Mouse (Mus musculus) right cerebral cortex, adult 2 months (tissue): ENCODE results near the gene Copa.

Experiments
- DNase-seq, 2 experiments: peaks; one replicate each; pipeline ENCODE4 v3.0.0; 2021 to 2022; ENCODE audit warnings: low spot score in 2 of 2

The Copa gene

DNA sequence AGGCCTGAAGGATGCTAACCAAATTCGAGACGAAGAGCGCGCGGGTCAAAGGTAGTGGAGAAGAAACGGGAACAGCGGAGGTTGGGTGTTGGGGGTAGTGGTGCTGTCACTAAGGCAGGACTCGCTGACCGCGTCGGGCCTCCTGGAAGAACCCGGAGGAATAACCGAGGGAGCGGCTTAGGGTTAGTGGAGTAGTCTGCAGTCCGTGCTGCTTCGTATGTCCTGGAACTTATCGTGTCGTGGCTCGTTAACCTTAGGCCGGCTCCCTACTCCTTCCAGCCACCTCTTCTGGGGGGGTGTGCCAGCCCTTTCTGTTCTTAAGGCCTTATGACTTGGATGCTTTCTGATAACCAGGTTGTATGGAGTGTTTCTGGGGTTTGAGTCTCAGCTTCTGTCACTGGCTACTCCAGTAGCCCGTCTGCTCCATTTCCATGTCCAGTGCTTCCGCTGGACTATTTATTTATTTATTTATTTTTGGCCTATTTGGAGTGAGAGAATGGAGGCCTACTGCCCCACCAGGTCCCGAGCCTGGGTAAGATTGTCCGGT, 643 bp downstream of the Copa start:
- no peak for DNase-seq

DNA sequence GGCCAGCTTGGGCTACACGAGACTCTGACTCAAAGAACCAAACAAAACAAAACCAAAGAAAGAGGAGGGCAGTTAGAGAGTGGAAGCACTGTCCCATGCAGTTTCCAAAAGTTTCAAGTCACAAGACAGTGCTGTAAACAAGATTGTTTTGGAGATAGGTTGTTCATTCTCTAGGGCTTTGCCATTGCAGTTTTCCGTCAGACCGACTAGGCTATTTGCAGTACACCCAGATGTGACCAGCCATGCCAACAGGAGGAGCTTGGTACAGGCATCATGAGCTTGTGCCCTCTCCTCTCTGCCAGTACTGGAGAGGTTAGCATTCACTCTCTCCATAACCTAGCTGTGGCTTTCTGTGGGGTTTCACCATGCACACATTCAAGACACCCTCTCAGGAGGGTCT, 11.2 kb downstream of the Copa start:
- no peak for DNase-seq

DNA sequence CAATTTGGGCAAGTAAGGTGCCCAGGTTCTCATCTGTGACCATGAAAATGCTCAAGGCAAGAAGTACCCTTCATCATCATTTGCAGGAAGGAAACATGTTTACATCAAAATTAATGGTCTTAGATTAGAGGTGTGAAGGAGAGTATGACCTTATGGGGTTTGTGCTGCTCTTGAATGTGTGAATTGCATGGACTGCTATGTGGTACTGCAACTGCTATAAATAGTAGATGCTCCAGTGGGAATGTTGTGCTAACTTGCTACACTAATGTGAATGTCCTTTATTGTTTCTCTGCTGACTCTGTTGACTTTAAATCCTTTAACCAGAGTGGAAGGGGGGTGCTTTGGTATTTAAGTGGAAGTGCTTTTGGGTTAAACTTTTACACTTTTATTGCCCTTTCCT, 12.0 kb downstream of the Copa start:
- DNase-seq: no peak

DNA sequence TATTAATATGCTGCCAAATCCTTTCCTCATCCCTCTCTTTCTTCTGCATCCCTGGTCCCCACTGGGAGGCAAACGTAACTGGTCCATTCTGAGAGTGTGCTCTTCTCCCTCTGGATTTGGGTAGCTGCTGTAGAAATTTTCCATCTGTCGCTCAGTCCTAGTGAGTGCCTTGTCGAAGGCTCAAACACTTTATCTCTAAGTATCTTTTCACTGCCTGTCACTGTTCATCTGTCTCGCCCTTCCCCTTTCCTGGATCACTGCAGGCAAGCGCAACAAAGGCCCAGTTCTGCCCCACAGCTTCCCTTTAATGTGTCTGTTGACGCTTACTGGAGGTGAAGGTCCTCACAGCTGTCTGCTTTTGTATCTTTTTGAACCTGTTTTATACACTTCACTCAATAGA, 12.9 kb downstream of the Copa start:
- DNase-seq: no peak

DNA sequence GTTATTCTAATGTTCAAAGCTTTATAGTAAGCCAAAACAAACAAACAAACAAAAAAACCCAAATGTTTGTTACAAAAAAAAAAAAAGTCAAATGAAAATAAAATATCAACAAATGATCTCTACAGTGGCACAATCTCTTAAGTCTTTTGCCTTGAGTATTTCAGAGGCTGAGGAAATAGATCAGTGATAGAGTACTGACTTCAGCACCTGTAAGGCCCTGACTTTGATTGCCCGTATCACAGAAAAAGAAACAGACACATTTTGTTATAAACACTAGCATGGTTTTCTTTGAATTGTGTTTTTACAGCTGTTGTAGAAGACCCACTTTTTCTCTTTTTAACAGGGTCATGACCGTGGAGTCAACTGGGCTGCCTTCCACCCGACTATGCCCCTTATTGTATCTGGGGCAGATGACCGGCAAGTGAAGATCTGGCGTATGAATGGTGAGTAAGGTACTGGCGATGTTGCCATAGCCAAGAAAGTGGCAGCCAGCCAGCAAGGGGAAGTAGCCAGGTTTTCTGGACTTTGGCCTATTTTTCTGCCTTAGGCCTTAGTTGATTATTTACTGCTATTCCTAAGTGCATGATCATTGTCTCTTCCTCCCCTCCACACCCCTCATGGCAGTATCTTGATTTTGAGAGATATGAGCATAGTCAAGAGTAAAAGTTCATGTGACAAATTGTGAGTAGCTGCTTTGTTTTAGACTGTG, 17.1 kb downstream of the Copa start:
- no peak for DNase-seq

DNA sequence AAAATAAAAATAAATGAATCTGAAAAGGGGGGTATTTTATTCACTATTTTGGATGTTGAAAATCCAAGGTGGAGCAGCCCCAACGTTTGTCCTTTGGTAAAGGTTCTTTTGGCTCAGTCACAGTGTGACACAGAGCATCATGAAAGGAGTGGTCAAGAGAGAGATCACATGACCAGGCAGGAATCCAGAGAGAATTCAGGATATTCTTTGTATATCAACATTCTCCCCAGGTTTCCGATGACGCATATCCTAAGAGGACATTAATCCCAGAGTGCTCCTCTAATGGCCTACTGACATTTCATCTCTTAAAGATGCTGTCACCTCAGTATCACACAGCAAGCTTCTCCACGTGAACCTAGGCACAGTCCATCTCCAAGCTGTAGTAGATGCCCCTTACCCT, 21.3 kb downstream of the Copa start:
- no peak for DNase-seq

DNA sequence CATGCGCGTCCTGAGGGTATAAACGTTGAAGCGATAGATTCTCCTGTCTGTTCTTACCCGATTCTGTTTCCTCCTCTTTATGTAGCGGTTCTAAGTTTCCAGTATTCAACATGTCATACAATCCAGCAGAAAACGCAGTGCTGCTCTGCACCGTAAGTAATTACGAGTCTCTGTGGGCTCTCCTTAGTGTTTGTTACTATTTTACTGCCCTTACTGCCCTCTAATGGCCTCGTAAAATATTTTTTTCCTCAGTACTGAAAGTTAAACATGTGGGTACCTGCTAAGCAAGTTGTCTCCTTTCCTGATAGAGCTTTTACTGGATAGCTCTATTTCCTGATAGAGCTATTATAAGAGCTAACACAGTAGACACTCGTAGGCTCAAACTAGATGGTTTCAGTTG, 22.8 kb downstream of the Copa start:
- no peak for DNase-seq

DNA sequence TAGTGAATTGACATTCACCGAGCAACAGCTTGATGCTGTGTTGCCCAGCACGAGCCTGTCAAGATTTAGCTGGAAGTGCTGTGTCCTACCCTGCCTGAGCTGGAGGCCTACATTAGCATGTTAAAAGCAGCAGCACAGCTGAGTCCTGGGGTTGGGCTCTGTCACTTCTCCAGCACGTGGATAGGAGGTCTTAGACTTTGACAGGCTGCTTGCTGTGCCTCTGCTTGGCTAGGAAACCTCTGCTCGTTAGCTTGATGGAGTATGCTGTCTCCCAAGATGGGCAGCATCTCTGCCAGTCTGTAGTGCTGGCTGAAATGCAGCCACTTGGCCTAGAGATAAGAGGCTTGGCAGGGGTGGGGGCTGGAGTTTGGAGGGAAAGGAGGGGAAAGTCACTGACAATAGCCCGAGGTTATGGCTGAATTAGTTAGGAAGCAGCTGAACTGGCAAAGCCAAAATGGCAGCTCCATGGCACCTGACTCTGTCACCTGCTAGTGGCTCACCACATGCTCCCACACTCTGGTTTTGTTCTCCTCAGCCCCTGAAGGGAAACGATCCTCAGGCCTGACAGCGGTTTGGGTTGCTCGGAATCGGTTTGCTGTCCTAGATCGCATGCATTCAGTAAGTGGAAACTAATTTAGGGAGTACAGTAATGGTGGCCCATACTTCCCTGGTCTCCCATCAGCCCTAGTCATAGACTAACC, 25.6 kb downstream of the Copa start:
- no peak for DNase-seq

DNA sequence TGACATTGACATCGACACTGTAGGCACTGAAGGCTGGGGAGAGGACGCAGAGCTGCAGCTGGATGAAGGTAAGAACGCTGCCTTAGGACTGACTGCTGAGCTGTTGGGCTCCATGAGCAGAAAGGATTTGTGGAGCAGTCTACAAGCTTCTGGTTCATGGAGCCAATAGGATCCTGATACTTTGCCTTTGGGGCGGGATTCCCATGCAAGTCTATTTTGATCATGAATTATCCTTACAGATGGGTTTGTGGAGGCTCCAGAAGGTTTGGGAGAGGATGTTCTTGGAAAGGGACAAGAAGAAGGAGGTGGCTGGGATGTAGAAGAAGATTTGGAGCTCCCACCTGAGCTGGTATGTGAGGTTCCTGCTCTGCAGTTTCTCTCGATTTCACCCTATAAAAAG, 34.6 kb downstream of the Copa start:
- DNase-seq: no peak

DNA sequence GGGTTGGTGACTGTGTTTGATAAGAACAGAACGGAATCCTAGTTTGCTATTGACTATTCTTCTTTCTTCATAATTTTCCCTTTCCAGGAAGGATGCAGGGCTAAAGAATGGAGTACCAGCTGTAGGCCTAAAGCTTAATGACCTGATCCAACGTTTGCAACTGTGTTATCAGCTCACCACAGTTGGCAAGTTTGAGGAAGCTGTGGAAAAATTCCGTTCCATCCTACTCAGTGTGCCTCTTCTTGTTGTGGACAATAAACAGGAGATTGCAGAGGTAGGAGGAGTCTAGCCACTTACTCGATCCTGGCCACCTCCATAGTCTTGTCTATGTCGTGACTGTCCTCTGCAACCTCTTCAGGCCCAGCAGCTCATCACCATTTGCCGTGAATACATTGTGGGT, 36.8 kb downstream of the Copa start:
- no peak for DNase-seq

DNA sequence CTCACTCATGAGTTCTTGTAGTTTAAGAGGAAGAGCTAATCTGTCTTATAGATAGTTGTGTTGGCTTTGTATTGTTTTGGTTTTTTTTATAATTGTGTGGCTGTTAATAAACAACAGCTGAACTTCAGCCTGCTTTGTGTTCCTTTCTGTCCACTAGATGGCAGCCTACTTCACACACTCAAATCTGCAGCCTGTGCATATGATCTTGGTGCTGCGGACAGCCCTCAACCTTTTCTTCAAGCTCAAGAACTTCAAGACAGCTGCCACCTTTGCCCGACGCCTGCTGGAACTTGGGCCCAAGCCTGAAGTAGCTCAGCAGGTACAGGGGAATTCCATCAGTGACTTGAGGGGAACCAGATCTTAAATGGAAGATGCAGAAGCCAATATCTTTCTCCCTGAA, 37.4 kb downstream of the Copa start:
- DNase-seq: peak; percentile 32 to 57

DNA sequence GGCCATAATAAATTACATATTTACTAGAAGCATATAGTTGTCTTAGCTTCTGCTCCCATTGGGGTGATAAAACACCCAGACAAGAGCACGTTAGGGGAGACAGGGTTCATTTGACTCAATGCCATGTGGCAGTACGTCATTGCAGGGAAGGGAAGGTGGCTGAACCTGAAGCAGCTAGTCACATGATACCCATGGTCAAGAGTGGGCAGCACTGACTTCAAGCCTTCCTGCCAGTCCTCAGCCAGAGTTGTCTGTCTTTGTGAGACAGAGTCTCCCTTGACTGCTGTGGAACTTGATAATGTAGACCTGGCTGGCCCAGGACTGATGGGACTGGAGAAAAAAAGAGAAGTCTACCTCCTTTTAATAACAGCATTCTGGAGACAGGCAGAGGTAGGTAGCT, 40.3 kb downstream of the Copa start:
- no peak for DNase-seq

DNA sequence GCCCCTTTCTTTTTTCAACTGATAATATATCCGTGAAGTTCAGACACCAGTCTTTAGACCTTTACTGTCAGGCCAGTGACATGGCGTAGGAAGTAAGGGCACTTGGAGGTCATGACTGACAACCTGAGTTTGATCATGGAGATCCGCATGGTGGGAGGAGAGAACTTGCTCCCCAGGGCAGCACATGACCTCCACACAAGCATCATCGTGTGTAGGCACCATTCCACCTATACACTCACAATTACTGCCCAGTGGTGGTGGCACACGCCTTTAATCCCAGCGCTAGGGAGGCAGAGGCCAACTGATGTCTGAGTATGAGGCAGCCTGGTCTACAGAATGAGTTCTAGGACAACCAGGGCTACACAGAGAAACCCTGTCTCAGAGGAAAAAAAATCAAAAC, 42.2 kb downstream of the Copa start:
- no peak for DNase-seq

DNA sequence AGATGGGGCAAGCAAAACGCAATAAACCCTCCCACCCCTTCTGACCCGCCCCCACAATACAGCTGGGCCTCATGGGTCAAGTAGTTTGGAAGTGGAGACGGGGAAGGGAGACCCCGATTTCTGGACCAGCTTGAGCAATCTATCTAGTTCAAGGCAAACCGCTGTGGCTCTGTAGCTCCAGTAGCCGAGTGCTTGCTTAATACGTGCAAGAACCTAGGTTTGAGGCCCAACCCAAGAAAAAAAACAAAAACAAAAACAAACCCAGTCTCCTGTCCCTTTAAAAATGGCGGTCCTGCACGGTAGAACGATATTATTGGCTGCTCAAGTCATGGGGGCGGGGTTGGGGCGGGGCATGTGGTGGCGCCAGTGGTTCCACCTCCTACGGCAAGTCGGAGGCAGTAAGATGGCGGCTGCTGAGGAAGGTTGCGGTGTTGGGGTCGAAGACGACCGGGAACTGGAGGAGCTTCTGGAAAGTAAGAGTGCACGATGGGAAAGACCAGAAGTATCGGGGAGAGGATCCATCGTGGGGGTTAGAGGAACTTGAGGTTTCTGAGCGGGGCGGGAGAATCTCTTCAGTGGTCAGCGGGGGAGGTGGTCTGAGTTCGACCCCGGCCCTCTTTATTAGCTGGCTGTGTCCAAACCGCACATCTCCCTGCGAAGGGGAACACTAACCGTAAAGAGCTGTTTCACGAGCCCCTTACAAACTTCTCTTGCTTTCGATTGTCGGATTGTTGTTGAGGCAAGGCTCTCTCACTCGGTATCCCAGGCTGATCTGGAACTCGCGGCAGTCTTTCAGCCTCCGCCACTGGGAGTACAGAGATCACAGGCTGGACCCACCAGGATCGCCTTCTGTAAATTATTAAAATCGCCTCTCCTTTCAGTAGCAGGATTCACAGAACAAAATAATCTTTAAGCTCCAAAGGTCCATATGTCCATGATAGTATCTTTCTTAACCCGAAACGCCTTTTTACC, 44.3 kb downstream of the Copa start, which contains the start of gene Pex19:
Pex19 (plus strand) TSS at position 380 of the 972 bp plus-strand sequence.
- peak; percentile 77 to 79 for DNase-seq

DNA sequence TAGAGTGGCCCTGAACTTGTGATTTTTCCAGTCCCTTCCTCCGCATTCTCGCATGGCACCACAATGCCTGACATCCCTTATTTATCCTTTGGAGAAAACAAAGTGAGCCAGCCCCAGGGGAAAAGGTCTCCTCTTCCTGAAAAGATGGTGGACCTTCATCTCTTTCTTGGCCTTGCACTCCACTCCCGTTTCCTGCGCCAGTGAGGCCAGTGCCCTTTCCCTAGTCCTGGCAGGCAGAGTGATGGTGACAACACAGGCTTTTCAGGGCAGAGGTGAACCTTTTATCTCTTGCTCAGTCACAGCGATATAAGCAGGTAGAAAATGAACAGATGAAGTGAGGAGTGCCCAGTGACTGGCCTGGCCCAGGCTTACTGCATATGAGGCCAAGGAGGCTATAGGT, 45.2 kb downstream of the Copa start:
- no peak for DNase-seq

DNA sequence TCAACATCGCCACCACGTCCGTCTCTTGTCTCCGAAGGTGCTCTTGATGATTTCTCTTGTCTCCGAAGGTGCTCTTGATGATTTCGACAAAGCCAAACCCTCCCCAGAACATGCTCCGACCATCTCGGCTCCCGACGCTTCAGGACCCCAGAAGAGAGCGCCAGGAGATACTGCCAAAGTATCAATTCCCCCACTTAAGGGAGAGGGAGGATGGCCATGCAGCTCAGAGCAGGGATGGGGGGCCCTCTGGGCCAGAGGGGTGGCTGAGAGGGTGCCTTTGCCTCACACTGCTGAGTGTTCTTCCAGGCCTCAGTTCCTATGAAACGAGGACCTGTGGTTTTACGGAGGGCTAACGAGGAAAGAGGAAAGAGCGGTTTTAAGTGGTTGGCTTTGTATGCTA, 46.2 kb downstream of the Copa start:
- no peak for DNase-seq

DNA sequence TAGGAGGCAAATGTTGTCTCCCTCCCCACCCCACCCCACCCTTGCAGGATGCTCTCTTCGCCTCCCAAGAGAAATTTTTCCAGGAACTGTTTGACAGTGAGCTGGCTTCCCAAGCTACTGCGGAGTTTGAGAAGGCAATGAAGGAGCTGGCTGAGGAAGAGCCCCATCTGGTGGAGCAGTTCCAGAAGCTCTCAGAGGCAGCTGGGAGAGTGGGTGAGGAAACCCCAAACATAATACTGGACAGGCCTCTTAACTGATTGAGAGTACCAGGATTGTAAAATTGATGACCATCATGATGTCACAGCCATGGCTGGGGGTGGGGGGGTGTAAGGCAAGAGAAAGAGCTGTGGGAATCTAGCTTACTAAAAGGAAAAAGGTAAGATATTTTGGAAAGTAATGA, 46.8 kb downstream of the Copa start:
- peak; percentile 37 to 45 for DNase-seq

DNA sequence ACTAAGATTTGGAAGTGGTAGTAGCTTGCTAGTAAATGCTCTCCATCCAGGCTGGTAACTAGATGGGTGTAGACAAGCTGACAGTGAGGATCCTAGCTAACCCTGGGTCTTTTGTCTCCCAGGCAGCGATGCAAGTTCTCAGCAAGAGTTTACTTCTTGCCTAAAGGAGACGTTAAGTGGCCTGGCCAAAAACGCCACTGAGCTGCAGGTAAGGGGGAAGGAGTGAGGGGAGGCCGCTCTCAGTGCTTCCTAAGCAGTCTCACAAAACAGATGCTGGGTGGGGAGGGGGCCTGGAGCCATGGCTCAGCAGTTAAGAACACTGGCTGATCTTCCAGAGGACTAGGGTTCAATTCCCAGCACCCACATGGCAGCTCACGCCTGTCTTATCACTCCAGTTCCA, 47.5 kb downstream of the Copa start:
- no peak for DNase-seq

DNA sequence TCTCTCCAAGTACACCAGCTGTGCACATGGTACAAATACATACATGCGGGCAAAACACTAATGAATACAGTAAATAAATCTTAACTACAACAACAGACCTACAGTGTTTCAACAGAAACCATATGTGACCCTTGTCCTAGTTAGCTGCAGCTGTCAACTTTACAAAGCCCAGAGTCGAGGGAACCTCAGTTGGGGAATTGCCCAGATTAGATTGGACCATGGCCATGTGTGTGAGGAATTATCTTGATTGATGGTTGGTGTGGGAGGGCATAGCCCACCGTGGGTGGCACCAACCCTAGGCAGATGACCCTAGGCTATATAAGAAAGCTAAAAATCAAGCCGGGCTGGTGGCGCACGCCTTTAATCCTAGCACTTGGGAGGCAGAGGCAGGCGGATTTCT, 50.0 kb downstream of the Copa start:
- no peak for DNase-seq

DNA sequence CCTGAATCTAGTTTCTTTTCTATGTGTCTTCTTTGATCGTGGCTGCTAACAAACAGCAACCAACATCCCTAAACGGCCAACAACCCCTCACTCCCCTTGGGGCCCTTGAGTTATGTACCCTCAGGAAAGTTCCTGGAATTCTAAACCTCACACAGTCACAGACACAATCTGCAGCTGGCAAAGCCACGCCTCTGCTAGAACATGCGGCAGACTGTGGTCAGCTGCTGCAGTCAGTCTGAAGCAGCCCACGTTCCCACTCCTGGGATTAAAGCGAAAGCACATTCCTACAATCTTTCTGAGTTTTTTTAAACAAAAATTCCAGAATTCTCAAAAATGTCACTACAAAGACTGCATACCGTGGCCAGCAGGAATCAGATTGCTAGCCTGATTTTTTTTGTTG, 51.2 kb downstream of the Copa start:
- no peak for DNase-seq

DNA sequence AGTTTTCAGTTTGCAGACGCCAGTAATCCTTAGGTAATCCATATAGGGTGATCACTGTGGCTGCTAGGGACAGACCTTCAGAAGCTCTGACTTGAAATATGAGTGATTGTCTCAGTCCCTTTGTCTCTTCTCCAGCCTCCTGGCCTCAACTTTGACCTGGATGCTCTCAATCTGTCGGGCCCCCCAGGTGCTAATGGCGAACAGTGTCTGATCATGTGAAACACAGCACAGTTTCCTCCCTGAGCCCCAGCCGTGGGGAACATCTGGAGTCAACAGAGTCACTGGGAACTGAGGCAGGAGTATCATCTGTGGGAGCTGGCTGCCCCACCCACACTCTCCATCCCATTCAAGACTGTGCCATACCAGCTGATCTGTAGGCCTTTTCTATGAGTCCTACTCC, 51.7 kb downstream of the Copa start:
- no peak for DNase-seq

DNA sequence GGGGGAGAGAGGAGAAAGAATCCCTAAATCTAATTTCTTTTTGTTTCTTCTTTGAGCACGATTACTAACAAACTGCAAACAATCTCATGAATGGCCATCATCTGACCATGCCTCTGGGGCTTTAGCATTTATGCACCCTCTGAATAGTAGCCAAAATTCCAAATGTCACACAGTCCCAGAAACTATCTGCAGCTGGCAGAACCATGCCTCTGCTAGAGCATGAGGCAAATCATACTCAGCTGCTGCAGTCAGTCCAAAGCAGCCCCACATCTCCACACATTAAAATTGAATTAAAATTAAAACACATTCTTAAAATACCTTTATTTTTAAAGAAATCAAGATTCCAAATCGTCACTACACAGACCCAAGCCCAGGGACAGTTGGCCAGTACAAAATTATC, 57.8 kb downstream of the Copa start:
- no peak for DNase-seq
